In genomic region chr7:25388916-25389315, GRCm38 (mm10) we compare ENCODE assay signal across 19 mouse cellular contexts. TPM values are rescaled to one million over a fixed set of nuclear protein-coding genes. Genes with fewer than 3 reads are reported as not detected.
DNase-seq lines count a peak whose midpoint lies in the region; TF ChIP-seq lines count a peak whose summit lies in the region.
"Had no signal": no experiment of that assay in that cellular context is flagged by ENCODE, and none has a peak within 500 bp of the region (broad histone marks: within the 10 kb centered on the region; RNA-seq: fewer than 3 reads in every experiment).

No protein-coding gene starts in this region.

- 75% methylated on average over 7 of the region's 7 CpGs for WGBS in heart, embryonic 10.5 days

- peaks cover 29% of the 10 kb centered on the region for H3K36me3 ChIP-seq in heart, embryonic 10.5 days
- no peaks in the 10 kb centered on the region for H3K36me3 ChIP-seq in testis, adult 2 months (ENCODE audit: control insufficient read depth, insufficient read depth, low read length)

- peak; percentile 97 for DNase-seq in heart, adult 11 months
- DNase-seq in heart, embryonic 10.5 days (ENCODE audit: low spot score), result no peak
- peak; percentile 11 for DNase-seq in kidney, postnatal 10 days
- DNase-seq in kidney, adult 9 months, result no peak
- DNase-seq in testis, postnatal 10 days (ENCODE audit: low spot score), result no peak
- no peak for DNase-seq in right cerebral cortex, postnatal 36 days (ENCODE audit: low spot score in 2 of 2)
- DNase-seq: adrenal gland, adult 2 months; right cerebral cortex, postnatal 4 days; thymus, postnatal 14 days had no signal

- TF ChIP-seq POLR2A in testis, adult 2 months (IDR thresholded peaks at IDR 0.05; ENCODE audit: control insufficient read depth, low read depth, low read length), result no peak

- H3K9me3 ChIP-seq in heart, embryonic 10.5 days, result no peaks in the 10 kb centered on the region
- H3K9me3 ChIP-seq: embryonic facial prominence, embryonic 10.5 days had no signal

- H3K4me1 ChIP-seq in heart, embryonic 10.5 days, result peaks cover 13% of the 10 kb centered on the region; the same call in 1 of the 2 replicates
- peaks cover 2% of the 10 kb centered on the region for H3K4me1 ChIP-seq in testis, adult 2 months (ENCODE audit: control insufficient read depth, insufficient read depth, low read length)

- H3K4me3 ChIP-seq in heart, embryonic 10.5 days, result no peak overlapping the region
- no peak overlapping the region for H3K4me3 ChIP-seq in testis, adult 2 months (ENCODE audit: control insufficient read depth, low read depth, low read length)
- H3K4me3 ChIP-seq: embryonic facial prominence, embryonic 10.5 days had no signal

- no peak for TF ChIP-seq CTCF in testis, adult 2 months (IDR thresholded peaks at IDR 0.05; ENCODE audit: control insufficient read depth, insufficient read depth, insufficient replicate concordance, low read depth, low read length)

- H3K27me3 ChIP-seq in heart, embryonic 10.5 days (ENCODE audit: insufficient read depth, poor library complexity, severe bottlenecking), result peaks cover 14% of the 10 kb centered on the region; the same call in 1 of the 2 replicates
- H3K27me3 ChIP-seq in testis, adult 2 months (ENCODE audit: control insufficient read depth, insufficient read depth, low read length), result no peaks in the 10 kb centered on the region

- no peak overlapping the region for H3K27ac ChIP-seq in heart, embryonic 10.5 days
- peak overlapping the region; percentile 47; the same call in 1 of the 2 replicates for H3K27ac ChIP-seq in testis, adult 2 months (ENCODE audit: control insufficient read depth, insufficient read depth, low read depth, low read length)
- H3K27ac ChIP-seq: embryonic facial prominence, embryonic 10.5 days; hindbrain, embryonic 14.5 days had no signal

RNA-seq across cellular contexts. Expression of gene Lipe, which starts 9.6 kb away (rescaled TPM):
- 3.3 and 4.7 TPM in 2 replicates for polyA plus RNA-seq in heart, embryonic 10.5 days (2016; fragmentation: Nextera tagmentation; extraction: Ambion mirVana)
- 250 and 254 TPM in 2 replicates for polyA plus RNA-seq in testis, adult 2 months (2012; rRNA removed)

RNA-seq across cellular contexts. Expression of gene Cnfn, which starts 19.4 kb away (rescaled TPM):
- polyA plus RNA-seq in heart, embryonic 10.5 days (2016; fragmentation: Nextera tagmentation; extraction: Ambion mirVana), result not detected in 2 replicates
- polyA plus RNA-seq in testis, adult 2 months (2012; rRNA removed), result 0.26 TPM in 1 of 2 replicates, not detected in the other
- polyA plus RNA-seq: adrenal gland, adult 2 months; embryonic facial prominence, embryonic 10.5 days; heart, embryonic 14.5 days; hindbrain, embryonic 14.5 days; intestine, embryonic 14.5 days; kidney, embryonic 14.5 days; large intestine, adult 2 months; liver, embryonic 16.5 days; midbrain, postnatal 0 days had no signal

RNA-seq across cellular contexts. Expression of gene Cxcl17, which starts 23.8 kb away (rescaled TPM):
- polyA plus RNA-seq in heart, embryonic 10.5 days (2016; fragmentation: Nextera tagmentation; extraction: Ambion mirVana), result 0.32 and 0.36 TPM in 2 replicates
- polyA plus RNA-seq in testis, adult 2 months (2012; rRNA removed), result not detected in 2 replicates
- polyA plus RNA-seq: adrenal gland, adult 2 months; intestine, embryonic 14.5 days; limb, embryonic 14.5 days had no signal

Comparison
In these comparisons a context has a peak if more than half of its experiments do, and no peak if none do; other contexts are left out.
1. DNase-seq: peak in heart, adult 11 months (single experiment) and kidney, postnatal 10 days (single experiment); none in heart, embryonic 10.5 days (single experiment), kidney, adult 9 months (single experiment), testis, postnatal 10 days (single experiment) and right cerebral cortex, postnatal 36 days (0 of 2).
2. RNA of gene Lipe, which starts 9.6 kb away (polyA plus RNA-seq): 250 to 254 TPM in testis, adult 2 months; 3.3 to 4.7 TPM in heart, embryonic 10.5 days; every median in the first group is over 10 times any median in the second.